Mouse (Mus musculus) G1E (cell line): Measurements from ENCODE around the gene Arhgef10l.

Experiments
- CTCF ChIP-seq: IDR thresholded peaks from 2 replicates; pipeline ENCODE4 v1.5.1; 2012; ENCODE audit warnings: low read depth, low read length, inconsistent platforms, mixed read lengths
- GATA1 ChIP-seq: IDR thresholded peaks from 2 replicates; pipeline ENCODE4 v1.6.1; 2012; ENCODE audit warnings: borderline replicate concordance, low read length, inconsistent platforms, mixed read lengths
- TAL1 ChIP-seq: conservative IDR thresholded peaks from 2 replicates; pipeline ENCODE4 v1.6.1; 2012; ENCODE audit warnings: low read depth, low read length, inconsistent platforms, mixed read lengths

DNA sequence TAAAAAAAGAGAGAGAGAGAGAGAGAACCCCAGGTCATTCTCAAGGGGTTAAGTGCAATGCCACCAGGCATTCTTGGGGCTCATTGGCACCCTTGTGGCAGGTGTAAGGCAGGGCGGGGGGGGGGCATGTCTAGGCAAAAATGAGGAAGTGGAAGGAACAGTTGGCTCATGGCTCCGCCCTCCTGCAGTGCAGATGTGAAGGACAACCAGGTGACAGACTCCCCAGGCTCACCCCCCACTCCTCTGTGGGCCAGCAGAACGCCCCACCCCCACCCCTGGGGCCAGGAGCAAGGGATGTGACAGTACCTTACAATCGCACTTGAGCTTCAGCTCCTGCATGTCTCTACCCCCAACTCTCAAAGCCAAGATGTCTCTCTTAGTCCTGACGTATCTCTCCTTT lies 79.3 kb downstream of the Arhgef10l start:
- TF ChIP-seq CTCF (no peak), GATA1 (no peak), TAL1 (no peak)
